Mouse (Mus musculus) testis, adult 2 months (tissue): Measurements from ENCODE around the gene Zc3h6. TPM values are rescaled to one million over a fixed set of nuclear protein-coding genes. Genes with fewer than 3 reads are reported as not detected.

Experiments
- H3K27ac ChIP-seq: fragments of 200-500 bp; 2 replicates; pipeline ENCODE4 v1.5.1; 2012; ENCODE audit warnings: low read depth, low read length; ENCODE audit not compliant: control insufficient read depth, insufficient read depth
- H3K27me3 ChIP-seq: fragments of 200-500 bp; 2 replicates; pipeline ENCODE4 v1.6.1; 2012; ENCODE audit warnings: mild to moderate bottlenecking, low read length, moderate library complexity; ENCODE audit not compliant: control insufficient read depth, insufficient read depth
- H3K36me3 ChIP-seq: fragments of 200-500 bp; 2 replicates; pipeline ENCODE4 v1.6.1; 2012; ENCODE audit warnings: mild to moderate bottlenecking, low read length; ENCODE audit not compliant: control insufficient read depth, insufficient read depth
- H3K4me1 ChIP-seq: fragments of 200-500 bp; 2 replicates; pipeline ENCODE4 v1.6.1; 2012; ENCODE audit warnings: low read length; ENCODE audit not compliant: control insufficient read depth, insufficient read depth
- H3K4me3 ChIP-seq: fragments of 200-500 bp; 2 replicates; pipeline ENCODE4 v1.5.1; 2012; ENCODE audit warnings: low read depth, mild to moderate bottlenecking, low read length, moderate library complexity, mixed read lengths; ENCODE audit not compliant: control insufficient read depth
- CTCF ChIP-seq: fragments of 200-500 bp; IDR thresholded peaks from 2 replicates; pipeline ENCODE4 v1.5.1; 2012; ENCODE audit warnings: low read depth, mild to moderate bottlenecking, inconsistent platforms, low read length, moderate library complexity; ENCODE audit not compliant: control insufficient read depth, insufficient read depth, insufficient replicate concordance
- POLR2A ChIP-seq: fragments of 200-500 bp; IDR thresholded peaks from 2 replicates; pipeline ENCODE4 v1.6.1; 2012; ENCODE audit warnings: low read depth, mild to moderate bottlenecking, inconsistent platforms, low read length, moderate library complexity; ENCODE audit not compliant: control insufficient read depth
- polyA plus RNA-seq: library from polyadenylated mRNA; depleted of rRNA; stranded (reverse); fragments of >200 nt; gene quantifications from 2 replicates; pipeline ENCODE4 v1.2.3, GENCODE M21; 2012

Gene Zc3h6
- polyA plus RNA-seq, 1 experiment: 3.1 TPM

- H3K36me3 ChIP-seq: no peaks in the 10 kb centered on the region
- no peaks in the 10 kb centered on the region for H3K27me3 ChIP-seq
- TF ChIP-seq CTCF (no peak; the same call in 1 of the 2 replicates), POLR2A (no peak)
- H3K4me1 ChIP-seq: no peaks in the 10 kb centered on the region; the same call in 1 of the 2 replicates
- H3K27ac ChIP-seq: no peak overlapping the region
- H3K4me3 ChIP-seq: no peak overlapping the region
Observed at GRCm38 (mm10) chr2:128947962-128948588, 19.1 kb upstream of the Zc3h6 start.

GRCm38 (mm10) chr2:128954186-128954585 is 13.0 kb upstream of the Zc3h6 start:
- TF ChIP-seq CTCF (no peak), POLR2A (no peak)
- no peak overlapping the region for H3K27ac ChIP-seq
- no peaks in the 10 kb centered on the region for H3K36me3 ChIP-seq
- H3K4me3 ChIP-seq: no peak overlapping the region
- H3K4me1 ChIP-seq: no peaks in the 10 kb centered on the region
- no peaks in the 10 kb centered on the region for H3K27me3 ChIP-seq

- no peak overlapping the region for H3K27ac ChIP-seq
- no peaks in the 10 kb centered on the region; the same call in 1 of the 2 replicates for H3K36me3 ChIP-seq
Observed at GRCm38 (mm10) chr2:128965505-128966105, 1.6 kb upstream of the Zc3h6 start.

GRCm38 (mm10) chr2:128966236-128966635 is 966 bp upstream of the Zc3h6 start:
- H3K4me3 ChIP-seq: no peak overlapping the region
- H3K27ac ChIP-seq: no peak overlapping the region
- TF ChIP-seq CTCF: no peak
- no peak for TF ChIP-seq POLR2A

More at GRCm38 (mm10) chr2:128965505-128966105, 1.6 kb upstream of the Zc3h6 start:
- Histone ChIP-seq H3K4me3 (peak overlapping the region; percentile 69), H3K4me1 (peaks cover 2% of the 10 kb centered on the region), H3K27me3 (no peaks in the 10 kb centered on the region)
- TF ChIP-seq POLR2A: no peak
- TF ChIP-seq CTCF: no peak

GRCm38 (mm10) chr2:128967661-128968441 is 649 bp downstream of the Zc3h6 start, which contains the start of gene Gm10762:
TSS of gene Gm10762 (minus strand) at chr2:128967725.
- Histone ChIP-seq H3K4me3 (peak within 1 kb of the TSS; percentile 96), H3K27me3 (no peaks in the 10 kb centered on the region), H3K36me3 (no peaks in the 10 kb centered on the region; the same call in 1 of the 2 replicates), H3K27ac (peak within 1 kb of the TSS; percentile 98), H3K4me1 (peaks cover 2% of the 10 kb centered on the region)
- peak; percentile 60 for TF ChIP-seq POLR2A
- TF ChIP-seq CTCF: no peak

More at GRCm38 (mm10) chr2:128966236-128966635, 966 bp upstream of the Zc3h6 start:
- H3K36me3 ChIP-seq: no peaks in the 10 kb centered on the region; the same call in 1 of the 2 replicates
- H3K27me3 ChIP-seq: no peaks in the 10 kb centered on the region
- H3K4me1 ChIP-seq: peaks cover 2% of the 10 kb centered on the region

- Histone ChIP-seq H3K27ac (no peak overlapping the region), H3K36me3 (no peaks in the 10 kb centered on the region; the same call in 1 of the 2 replicates), H3K27me3 (no peaks in the 10 kb centered on the region), H3K4me1 (peaks cover 2% of the 10 kb centered on the region), H3K4me3 (peak overlapping the region; percentile 96; the same call in 1 of the 2 replicates)
- no peak for TF ChIP-seq POLR2A
- no peak for TF ChIP-seq CTCF
Observed at GRCm38 (mm10) chr2:128968475-128969083, 1.4 kb downstream of the Zc3h6 start.
